Mouse (Mus musculus): Measurements from ENCODE around the gene Man1a. TPM values are rescaled to one million over a fixed set of nuclear protein-coding genes. Genes with fewer than 3 reads are reported as not detected.

The Man1a gene
- polyA plus RNA-seq, 1 experiment from 2014 or later = 1.2 TPM

GRCm38 (mm10) chr10:53929722-53930500 lies 146.5 kb downstream of the Man1a start:
- Histone ChIP-seq H3K4me3 (no peak overlapping the region), H3K4me1 (no peaks in the 10 kb centered on the region), H3K9me3 (replicated peaks) (no peaks in the 10 kb centered on the region), H3K36me3 (ENCODE audit: poor library complexity, severe bottlenecking) (no peaks in the 10 kb centered on the region), H3K27ac (no peak overlapping the region), H3K9ac (no peak overlapping the region), H3K4me2 (no peak overlapping the region), H3K27me3 (no peaks in the 10 kb centered on the region)
- ATAC-seq = no peak
- WGBS = 67% methylated on average over 4 of the region's 4 CpGs

- H3K36me3 ChIP-seq (ENCODE audit: poor library complexity, severe bottlenecking) = no peaks in the 10 kb centered on the region
- H3K9me3 ChIP-seq (replicated peaks) = no peaks in the 10 kb centered on the region
- H3K4me2 ChIP-seq = no peak overlapping the region
- no peaks in the 10 kb centered on the region for H3K4me1 ChIP-seq
- no peak for ATAC-seq
- H3K4me3 ChIP-seq = no peak overlapping the region
- H3K27me3 ChIP-seq = no peaks in the 10 kb centered on the region
- no peak overlapping the region for H3K27ac ChIP-seq
- no peak overlapping the region for H3K9ac ChIP-seq
- WGBS = 93% methylated on average over 5 of the region's 5 CpGs
These were observed 148.5 kb downstream of the Man1a start for GRCm38 (mm10) chr10:53927904-53928303.

GRCm38 (mm10) chr10:53925456-53925855 lies 151.0 kb downstream of the Man1a start:
- H3K4me2 ChIP-seq = no peak overlapping the region
- no peaks in the 10 kb centered on the region for H3K4me1 ChIP-seq
- H3K9ac ChIP-seq = no peak overlapping the region
- H3K4me3 ChIP-seq = no peak overlapping the region
- H3K36me3 ChIP-seq (ENCODE audit: poor library complexity, severe bottlenecking) = no peaks in the 10 kb centered on the region
- 86% methylated on average over 6 of the region's 6 CpGs for WGBS
- no peaks in the 10 kb centered on the region for H3K27me3 ChIP-seq
- H3K27ac ChIP-seq = no peak overlapping the region
- ATAC-seq = peak; percentile 70; the same call in 1 of the 2 replicates
- H3K9me3 ChIP-seq (replicated peaks) = no peaks in the 10 kb centered on the region

- 89% methylated on average over 3 of the region's 3 CpGs for whole genome bisulfite sequencing
These were observed 154.2 kb downstream of the Man1a start for GRCm38 (mm10) chr10:53922236-53922635.

GRCm38 (mm10) chr10:53917517-53917916 lies 158.9 kb downstream of the Man1a start:
- ATAC-seq = no peak
- H3K4me1 ChIP-seq = no peaks in the 10 kb centered on the region

More at GRCm38 (mm10) chr10:53922236-53922635, 154.2 kb downstream of the Man1a start:
- no peak for ATAC-seq
- H3K9me3 ChIP-seq (replicated peaks) = no peaks in the 10 kb centered on the region
- H3K4me1 ChIP-seq = no peaks in the 10 kb centered on the region
- H3K4me3 ChIP-seq = no peak overlapping the region
- no peak overlapping the region for H3K4me2 ChIP-seq
- H3K27ac ChIP-seq = no peak overlapping the region
- H3K9ac ChIP-seq = no peak overlapping the region
- no peaks in the 10 kb centered on the region for H3K36me3 ChIP-seq (ENCODE audit: poor library complexity, severe bottlenecking)
- H3K27me3 ChIP-seq = no peaks in the 10 kb centered on the region

GRCm38 (mm10) chr10:53915719-53916118 lies 160.7 kb downstream of the Man1a start:
- H3K36me3 ChIP-seq (ENCODE audit: poor library complexity, severe bottlenecking) = no peaks in the 10 kb centered on the region
- 85% methylated on average over 6 of the region's 6 CpGs for WGBS
- no peaks in the 10 kb centered on the region for H3K4me1 ChIP-seq
- H3K4me3 ChIP-seq = no peak overlapping the region
- ATAC-seq = no peak
- H3K9ac ChIP-seq = no peak overlapping the region
- no peak overlapping the region for H3K4me2 ChIP-seq
- no peaks in the 10 kb centered on the region for H3K9me3 ChIP-seq (replicated peaks)
- H3K27me3 ChIP-seq = no peaks in the 10 kb centered on the region
- H3K27ac ChIP-seq = no peak overlapping the region

More at GRCm38 (mm10) chr10:53917517-53917916, 158.9 kb downstream of the Man1a start:
- Histone ChIP-seq H3K27me3 (no peaks in the 10 kb centered on the region), H3K9ac (no peak overlapping the region), H3K9me3 (replicated peaks) (no peaks in the 10 kb centered on the region), H3K4me2 (no peak overlapping the region), H3K27ac (no peak overlapping the region), H3K4me3 (no peak overlapping the region), H3K36me3 (ENCODE audit: poor library complexity, severe bottlenecking) (no peaks in the 10 kb centered on the region)
- 89% methylated on average over 3 of the region's 3 CpGs for WGBS

- H3K4me2 ChIP-seq = no peak overlapping the region
- ATAC-seq = no peak
- H3K9me3 ChIP-seq (replicated peaks) = no peaks in the 10 kb centered on the region
- no peaks in the 10 kb centered on the region for H3K4me1 ChIP-seq
- WGBS = 85% methylated on average over 8 of the region's 8 CpGs
- H3K9ac ChIP-seq = no peak overlapping the region
- no peak overlapping the region for H3K4me3 ChIP-seq
- H3K27ac ChIP-seq = no peak overlapping the region
- no peaks in the 10 kb centered on the region for H3K27me3 ChIP-seq
- no peaks in the 10 kb centered on the region for H3K36me3 ChIP-seq (ENCODE audit: poor library complexity, severe bottlenecking)
These were observed 161.3 kb downstream of the Man1a start for GRCm38 (mm10) chr10:53914974-53915609.

- H3K4me3 ChIP-seq = no peak overlapping the region
- no peak overlapping the region for H3K27ac ChIP-seq
- H3K27me3 ChIP-seq = no peaks in the 10 kb centered on the region
- H3K9ac ChIP-seq = no peak overlapping the region
- H3K4me2 ChIP-seq = no peak overlapping the region
- H3K9me3 ChIP-seq (replicated peaks) = no peaks in the 10 kb centered on the region
- no peaks in the 10 kb centered on the region for H3K4me1 ChIP-seq
- no peak for ATAC-seq
- WGBS = 80% methylated on average over 4 of the region's 4 CpGs
- no peaks in the 10 kb centered on the region for H3K36me3 ChIP-seq (ENCODE audit: poor library complexity, severe bottlenecking)
These were observed 162.7 kb downstream of the Man1a start for GRCm38 (mm10) chr10:53913546-53914312.

- Histone ChIP-seq H3K27me3 (no peaks in the 10 kb centered on the region), H3K4me3 (no peak overlapping the region), H3K9ac (no peak overlapping the region), H3K9me3 (replicated peaks) (no peaks in the 10 kb centered on the region), H3K36me3 (ENCODE audit: poor library complexity, severe bottlenecking) (no peaks in the 10 kb centered on the region), H3K4me1 (no peaks in the 10 kb centered on the region), H3K27ac (no peak overlapping the region), H3K4me2 (no peak overlapping the region)
- WGBS = 86% methylated on average over 4 of the region's 4 CpGs
- no peak for ATAC-seq
These were observed 186.9 kb downstream of the Man1a start for GRCm38 (mm10) chr10:53889512-53889911.

- Histone ChIP-seq H3K36me3 (ENCODE audit: poor library complexity, severe bottlenecking) (no peaks in the 10 kb centered on the region), H3K4me1 (no peaks in the 10 kb centered on the region), H3K9ac (no peak overlapping the region), H3K4me2 (no peak overlapping the region), H3K27me3 (no peaks in the 10 kb centered on the region), H3K27ac (no peak overlapping the region), H3K4me3 (no peak overlapping the region), H3K9me3 (replicated peaks) (no peaks in the 10 kb centered on the region)
- WGBS = 86% methylated on average over 10 of the region's 10 CpGs
- ATAC-seq = no peak
These were observed 187.9 kb downstream of the Man1a start for GRCm38 (mm10) chr10:53888382-53889110.

GRCm38 (mm10) chr10:53886475-53886874 lies 189.9 kb downstream of the Man1a start:
- H3K9me3 ChIP-seq (replicated peaks) = no peaks in the 10 kb centered on the region
- no peaks in the 10 kb centered on the region for H3K27me3 ChIP-seq
- H3K4me2 ChIP-seq = no peak overlapping the region
- no peak overlapping the region for H3K9ac ChIP-seq
- ATAC-seq = no peak
- no peak overlapping the region for H3K4me3 ChIP-seq
- no peak overlapping the region for H3K27ac ChIP-seq
- no peaks in the 10 kb centered on the region for H3K4me1 ChIP-seq
- H3K36me3 ChIP-seq (ENCODE audit: poor library complexity, severe bottlenecking) = no peaks in the 10 kb centered on the region
- 83% methylated on average over 5 of the region's 5 CpGs for WGBS

GRCm38 (mm10) chr10:53881310-53881709 lies 195.1 kb downstream of the Man1a start:
- no peak overlapping the region for H3K4me3 ChIP-seq
- H3K27ac ChIP-seq = no peak overlapping the region
- H3K9me3 ChIP-seq (replicated peaks) = no peaks in the 10 kb centered on the region
- H3K36me3 ChIP-seq (ENCODE audit: poor library complexity, severe bottlenecking) = no peaks in the 10 kb centered on the region
- no peak overlapping the region for H3K9ac ChIP-seq
- no peaks in the 10 kb centered on the region for H3K27me3 ChIP-seq
- H3K4me2 ChIP-seq = no peak overlapping the region
- ATAC-seq = no peak
- H3K4me1 ChIP-seq = no peaks in the 10 kb centered on the region
